Mouse (Mus musculus): ENCODE measurements around the gene Uvrag. TPM values are rescaled to one million over a fixed set of nuclear protein-coding genes. Genes with fewer than 3 reads are reported as not detected.

Uvrag gene
- polyA plus RNA-seq, 1 experiment from 2014 or later: 12.8 TPM

GRCm38 (mm10) chr7:99100573-99100972 lies 40.4 kb downstream of the Uvrag start:
- H3K4me1 ChIP-seq (replicated peaks): peaks cover 37% of the 10 kb centered on the region
- H3K4me3 ChIP-seq: no peak overlapping the region
- H3K27me3 ChIP-seq (ENCODE audit: insufficient read depth, poor library complexity, severe bottlenecking): no peaks in the 10 kb centered on the region
- H3K9me3 ChIP-seq: no peaks in the 10 kb centered on the region
- peaks cover 10% of the 10 kb centered on the region; the same call in 1 of the 2 replicates for H3K36me3 ChIP-seq
- WGBS: 83% methylated on average over 8 of the region's 8 CpGs
- peak overlapping the region; percentile 72 for H3K27ac ChIP-seq
- no peak for DNase-seq (ENCODE audit: low spot score)

- 75% methylated on average over 9 of the region's 9 CpGs for WGBS
- Histone ChIP-seq H3K27ac (0 out of 2 replicates have a peak overlapping the region, but pooled peaks have one; percentile 16), H3K27me3 (ENCODE audit: insufficient read depth, poor library complexity, severe bottlenecking) (no peaks in the 10 kb centered on the region), H3K9me3 (no peaks in the 10 kb centered on the region), H3K4me1 (replicated peaks) (peaks cover 37% of the 10 kb centered on the region), H3K4me3 (no peak overlapping the region), H3K36me3 (peaks cover 10% of the 10 kb centered on the region; the same call in 1 of the 2 replicates)
- DNase-seq (ENCODE audit: low spot score): no peak
These were observed 40.9 kb downstream of the Uvrag start for GRCm38 (mm10) chr7:99100087-99100486.

GRCm38 (mm10) chr7:99097781-99098180 lies 43.2 kb downstream of the Uvrag start:
- no peaks in the 10 kb centered on the region for H3K27me3 ChIP-seq (ENCODE audit: insufficient read depth, poor library complexity, severe bottlenecking)
- H3K9me3 ChIP-seq: no peaks in the 10 kb centered on the region
- no peak for DNase-seq (ENCODE audit: low spot score)
- H3K4me1 ChIP-seq (replicated peaks): peaks cover 32% of the 10 kb centered on the region
- H3K4me3 ChIP-seq: no peak overlapping the region
- WGBS: 87% methylated on average over 7 of the region's 7 CpGs
- H3K27ac ChIP-seq: no peak overlapping the region
- peaks cover 15% of the 10 kb centered on the region for H3K36me3 ChIP-seq

GRCm38 (mm10) chr7:99097128-99097527 lies 43.8 kb downstream of the Uvrag start:
- Histone ChIP-seq H3K9me3 (no peaks in the 10 kb centered on the region), H3K36me3 (peaks cover 15% of the 10 kb centered on the region), H3K27me3 (ENCODE audit: insufficient read depth, poor library complexity, severe bottlenecking) (no peaks in the 10 kb centered on the region), H3K27ac (no peak overlapping the region), H3K4me1 (replicated peaks) (peaks cover 25% of the 10 kb centered on the region), H3K4me3 (no peak overlapping the region)
- no peak for DNase-seq (ENCODE audit: low spot score)
- WGBS: 92% methylated on average over 2 of the region's 2 CpGs

GRCm38 (mm10) chr7:99095191-99095590 lies 45.8 kb downstream of the Uvrag start:
- H3K4me1 ChIP-seq (replicated peaks): peaks cover 6% of the 10 kb centered on the region
- WGBS: 65% methylated on average over 4 of the region's 4 CpGs
- H3K9me3 ChIP-seq: no peaks in the 10 kb centered on the region
- no peak overlapping the region for H3K4me3 ChIP-seq
- DNase-seq (ENCODE audit: low spot score): peak; percentile 35
- H3K27ac ChIP-seq: no peak overlapping the region
- no peaks in the 10 kb centered on the region for H3K27me3 ChIP-seq (ENCODE audit: insufficient read depth, poor library complexity, severe bottlenecking)
- peaks cover 15% of the 10 kb centered on the region for H3K36me3 ChIP-seq

- no peak for DNase-seq (ENCODE audit: low spot score)
- no peak overlapping the region for H3K4me3 ChIP-seq
- H3K36me3 ChIP-seq: peaks cover 15% of the 10 kb centered on the region
- no peaks in the 10 kb centered on the region for H3K4me1 ChIP-seq (replicated peaks)
- no peaks in the 10 kb centered on the region for H3K27me3 ChIP-seq (ENCODE audit: insufficient read depth, poor library complexity, severe bottlenecking)
- WGBS: 88% methylated on average over 3 of the region's 3 CpGs
- H3K9me3 ChIP-seq: no peaks in the 10 kb centered on the region
- H3K27ac ChIP-seq: no peak overlapping the region
These were observed 46.6 kb downstream of the Uvrag start for GRCm38 (mm10) chr7:99094336-99094735.

GRCm38 (mm10) chr7:99091915-99092645 lies 48.9 kb downstream of the Uvrag start:
- Histone ChIP-seq H3K27ac (no peak overlapping the region), H3K4me3 (no peak overlapping the region), H3K27me3 (ENCODE audit: insufficient read depth, poor library complexity, severe bottlenecking) (no peaks in the 10 kb centered on the region), H3K9me3 (no peaks in the 10 kb centered on the region), H3K36me3 (peaks cover 5% of the 10 kb centered on the region; the same call in 1 of the 2 replicates), H3K4me1 (replicated peaks) (peaks cover 15% of the 10 kb centered on the region)
- 89% methylated on average over 17 of the region's 17 CpGs for WGBS
- DNase-seq (ENCODE audit: low spot score): no peak

- WGBS: 89% methylated on average over 4 of the region's 4 CpGs
These were observed 51.2 kb downstream of the Uvrag start for GRCm38 (mm10) chr7:99089716-99090115.

GRCm38 (mm10) chr7:99088576-99089346 lies 52.2 kb downstream of the Uvrag start:
- Histone ChIP-seq H3K27me3 (ENCODE audit: insufficient read depth, poor library complexity, severe bottlenecking) (no peaks in the 10 kb centered on the region), H3K36me3 (peaks cover 5% of the 10 kb centered on the region; the same call in 1 of the 2 replicates), H3K4me3 (no peak overlapping the region), H3K4me1 (replicated peaks) (peaks cover 17% of the 10 kb centered on the region), H3K27ac (no peak overlapping the region), H3K9me3 (no peaks in the 10 kb centered on the region)
- 90% methylated on average over 10 of the region's 10 CpGs for WGBS
- no peak for DNase-seq (ENCODE audit: low spot score)

More at GRCm38 (mm10) chr7:99089716-99090115, 51.2 kb downstream of the Uvrag start:
- H3K4me1 ChIP-seq (replicated peaks): peaks cover 17% of the 10 kb centered on the region
- no peak overlapping the region for H3K27ac ChIP-seq
- no peaks in the 10 kb centered on the region for H3K9me3 ChIP-seq
- H3K36me3 ChIP-seq: peaks cover 10% of the 10 kb centered on the region
- no peak for DNase-seq (ENCODE audit: low spot score)
- no peaks in the 10 kb centered on the region for H3K27me3 ChIP-seq (ENCODE audit: insufficient read depth, poor library complexity, severe bottlenecking)
- H3K4me3 ChIP-seq: no peak overlapping the region

- Histone ChIP-seq H3K27ac (no peak overlapping the region), H3K36me3 (peaks cover 5% of the 10 kb centered on the region; the same call in 1 of the 2 replicates), H3K4me1 (replicated peaks) (peaks cover 17% of the 10 kb centered on the region), H3K4me3 (no peak overlapping the region), H3K9me3 (no peaks in the 10 kb centered on the region), H3K27me3 (ENCODE audit: insufficient read depth, poor library complexity, severe bottlenecking) (no peaks in the 10 kb centered on the region)
- no peak for DNase-seq (ENCODE audit: low spot score)
- 77% methylated on average over 7 of the region's 7 CpGs for WGBS
These were observed 53.4 kb downstream of the Uvrag start for GRCm38 (mm10) chr7:99087581-99087980.

- Histone ChIP-seq H3K4me1 (replicated peaks) (peaks cover 17% of the 10 kb centered on the region), H3K36me3 (peaks cover 5% of the 10 kb centered on the region; the same call in 1 of the 2 replicates), H3K4me3 (no peak overlapping the region), H3K27me3 (ENCODE audit: insufficient read depth, poor library complexity, severe bottlenecking) (no peaks in the 10 kb centered on the region), H3K9me3 (no peaks in the 10 kb centered on the region), H3K27ac (no peak overlapping the region)
- WGBS: 83% methylated on average over 9 of the region's 9 CpGs
- no peak for DNase-seq (ENCODE audit: low spot score)
These were observed 54.1 kb downstream of the Uvrag start for GRCm38 (mm10) chr7:99086646-99087443.

GRCm38 (mm10) chr7:99085249-99085648 lies 55.7 kb downstream of the Uvrag start:
- 87% methylated on average over 3 of the region's 3 CpGs for WGBS
- peaks cover 5% of the 10 kb centered on the region; the same call in 1 of the 2 replicates for H3K36me3 ChIP-seq
- H3K9me3 ChIP-seq: no peaks in the 10 kb centered on the region
- no peak overlapping the region for H3K27ac ChIP-seq
- no peak overlapping the region for H3K4me3 ChIP-seq
- H3K4me1 ChIP-seq (replicated peaks): peaks cover 17% of the 10 kb centered on the region
- H3K27me3 ChIP-seq (ENCODE audit: insufficient read depth, poor library complexity, severe bottlenecking): no peaks in the 10 kb centered on the region
- DNase-seq (ENCODE audit: low spot score): no peak

Data from hindbrain, embryonic 10.5 days (tissue).